Mouse (Mus musculus) neural tube, embryonic 14.5 days (tissue): ENCODE measurements around the gene Synpr. TPM values are rescaled to one million over a fixed set of nuclear protein-coding genes. Genes with fewer than 3 reads are reported as not detected.
"Not testable (repeated sequence)": the region's sequence is repeated elsewhere in the genome, so short reads cannot be mapped to it uniquely, and the experiment has no call there.

Experiments used
- ATAC-seq: fragments of 200-750 bp; cut with Nextera tagmentation; 2 replicates; pipeline ENCODE4 v1.8.0; 2017; ENCODE audit warnings: low read depth, mild to moderate bottlenecking, moderate TSS enrichment, moderate library complexity
- H3K27ac ChIP-seq: fragments of 300-500 bp; sonication (generic); 2 replicates; pipeline ENCODE4 v1.5.1; 2014; ENCODE audit warnings: low read depth, mild to moderate bottlenecking, control low read depth, low read length, moderate library complexity, mixed read lengths
- H3K27me3 ChIP-seq: fragments of 300-500 bp; sonication (generic); 2 replicates; pipeline ENCODE4 v1.6.1; 2014; ENCODE audit warnings: low read length; ENCODE audit not compliant: control insufficient read depth, insufficient read depth
- H3K36me3 ChIP-seq: fragments of 300-500 bp; sonication (generic); 2 replicates; pipeline ENCODE4 v1.6.1; 2014; ENCODE audit warnings: low read length, mixed read lengths; ENCODE audit not compliant: control insufficient read depth, insufficient read depth
- H3K4me1 ChIP-seq: fragments of 300-500 bp; sonication (generic); 2 replicates; pipeline ENCODE4 v1.6.1; 2014; ENCODE audit warnings: low read length; ENCODE audit not compliant: control insufficient read depth, insufficient read depth
- H3K4me2 ChIP-seq: fragments of 300-500 bp; sonication (generic); 2 replicates; pipeline ENCODE4 v1.6.1; 2014; ENCODE audit warnings: mild to moderate bottlenecking, low read depth, low read length, control low read depth
- H3K4me3 ChIP-seq: fragments of 300-500 bp; sonication (generic); 2 replicates; pipeline ENCODE4 v1.5.1; 2014; ENCODE audit warnings: low read depth, low read length, control low read depth, mixed read lengths
- H3K9ac ChIP-seq: fragments of 300-500 bp; sonication (generic); replicated peaks from 2 replicates; pipeline ENCODE4 v1.6.1; 2014; ENCODE audit warnings: low read depth, mild to moderate bottlenecking, control low read depth, low read length, mixed read lengths
- H3K9me3 ChIP-seq: fragments of 300-500 bp; sonication (generic); 2 replicates; pipeline ENCODE4 v1.6.1; 2016; ENCODE audit warnings: low read length; ENCODE audit not compliant: control insufficient read depth
- WGBS: fragments of 180-500 bp; shearing (Covaris S2); extraction: QIAGEN DNeasy Blood & Tissue Kit; methylation state at CpG from one replicate; pipeline ENCODE4 v1.1.7; 2014; 5-methylcytosine and 5-hydroxymethylcytosine counted together
- polyA plus RNA-seq: library from polyadenylated mRNA; unstranded; fragments of >200 nt; fragmentation: Nextera tagmentation; extraction: Ambion mirVana; gene quantifications from 2 replicates; pipeline ENCODE4 v1.2.1, GENCODE M21; 2014

The Synpr gene
- polyA plus RNA-seq: 50.6 and 62.4 TPM in 2 replicates

- Histone ChIP-seq H3K4me2 (peak within 1 kb of the TSS; percentile 78), H3K4me3 (peak within 1 kb of the TSS; percentile 34), H3K9me3 (no peaks in the 10 kb centered on the region), H3K9ac (peak within 1 kb of the TSS; percentile 32; the same call in 1 of the 2 replicates), H3K4me1 (no peaks in the 10 kb centered on the region), H3K36me3 (no peaks in the 10 kb centered on the region), H3K27me3 (0 out of 2 replicates have a peak, but pooled peaks cover 2% of the 10 kb centered on the region), H3K27ac (no peak within 1 kb of the TSS)
- WGBS: 9% methylated on average over 27 of the region's 27 CpGs
- peak; percentile 100 for ATAC-seq
These were observed at the start of gene Synpr for GRCm38 (mm10) chr14:13284091-13284844. Gene Synpr (plus strand): TSS chr14:13284780.

- Histone ChIP-seq H3K27ac (no peak overlapping the region), H3K4me2 (no peak overlapping the region), H3K4me3 (no peak overlapping the region), H3K4me1 (no peaks in the 10 kb centered on the region), H3K9ac (no peak overlapping the region), H3K27me3 (no peaks in the 10 kb centered on the region), H3K36me3 (no peaks in the 10 kb centered on the region), H3K9me3 (no peaks in the 10 kb centered on the region)
- 11% methylated on average over 1 of the region's 1 CpGs for WGBS
- ATAC-seq: peak; percentile 51; the same call in 1 of the 2 replicates
These were observed 47.7 kb upstream of the Synpr start for GRCm38 (mm10) chr14:13236929-13237328.

- no peaks in the 10 kb centered on the region for H3K27me3 ChIP-seq
- H3K36me3 ChIP-seq: no peaks in the 10 kb centered on the region
- 63% methylated on average over 4 of the region's 4 CpGs for WGBS
- H3K9ac ChIP-seq: no peak overlapping the region
- H3K4me1 ChIP-seq: no peaks in the 10 kb centered on the region
- no peak overlapping the region for H3K27ac ChIP-seq
- H3K9me3 ChIP-seq: no peaks in the 10 kb centered on the region
- H3K4me2 ChIP-seq: no peak overlapping the region
- no peak for ATAC-seq
- H3K4me3 ChIP-seq: no peak overlapping the region
These were observed 37.1 kb upstream of the Synpr start for GRCm38 (mm10) chr14:13247431-13247830.

- H3K36me3 ChIP-seq: no peaks in the 10 kb centered on the region
- no peaks in the 10 kb centered on the region for H3K27me3 ChIP-seq
- no peak overlapping the region for H3K27ac ChIP-seq
- no peak overlapping the region for H3K9ac ChIP-seq
- no peak overlapping the region for H3K4me3 ChIP-seq
- no peak for ATAC-seq
- H3K4me2 ChIP-seq: no peak overlapping the region
- no peaks in the 10 kb centered on the region for H3K4me1 ChIP-seq
- H3K9me3 ChIP-seq: no peaks in the 10 kb centered on the region
These were observed 35.2 kb upstream of the Synpr start for GRCm38 (mm10) chr14:13249361-13249760.

- 97% methylated on average over 1 of the region's 1 CpGs for WGBS
- no peaks in the 10 kb centered on the region for H3K9me3 ChIP-seq
- no peak overlapping the region for H3K4me3 ChIP-seq
- no peak for ATAC-seq
- H3K4me2 ChIP-seq: no peak overlapping the region
- H3K27me3 ChIP-seq: no peaks in the 10 kb centered on the region
- no peak overlapping the region for H3K27ac ChIP-seq
- no peak overlapping the region for H3K9ac ChIP-seq
- H3K36me3 ChIP-seq: no peaks in the 10 kb centered on the region
- H3K4me1 ChIP-seq: no peaks in the 10 kb centered on the region
These were observed 32.0 kb upstream of the Synpr start for GRCm38 (mm10) chr14:13252594-13252993.

- not testable (repeated sequence) for H3K27me3 ChIP-seq, H3K27ac ChIP-seq, ATAC-seq, H3K4me3 ChIP-seq, H3K36me3 ChIP-seq, H3K9me3 ChIP-seq, H3K9ac ChIP-seq, H3K4me1 ChIP-seq, H3K4me2 ChIP-seq
- 83% methylated on average over 2 of the region's 2 CpGs for WGBS
These were observed 29.8 kb upstream of the Synpr start for GRCm38 (mm10) chr14:13254741-13255140.

- no peak for ATAC-seq
- Histone ChIP-seq H3K9me3 (no peaks in the 10 kb centered on the region), H3K4me1 (no peaks in the 10 kb centered on the region), H3K27me3 (no peaks in the 10 kb centered on the region), H3K27ac (no peak overlapping the region), H3K4me3 (no peak overlapping the region), H3K36me3 (no peaks in the 10 kb centered on the region), H3K4me2 (no peak overlapping the region), H3K9ac (no peak overlapping the region)
- WGBS: 27% methylated on average over 1 of the region's 1 CpGs
These were observed 22.2 kb upstream of the Synpr start for GRCm38 (mm10) chr14:13262406-13262805.

GRCm38 (mm10) chr14:13266331-13266730 lies 18.2 kb upstream of the Synpr start:
- Histone ChIP-seq H3K4me3 (no peak overlapping the region), H3K27me3 (no peaks in the 10 kb centered on the region), H3K9me3 (no peaks in the 10 kb centered on the region), H3K27ac (no peak overlapping the region), H3K9ac (no peak overlapping the region), H3K4me2 (no peak overlapping the region), H3K4me1 (no peaks in the 10 kb centered on the region), H3K36me3 (no peaks in the 10 kb centered on the region)
- 84% methylated on average over 2 of the region's 2 CpGs for WGBS
- ATAC-seq: no peak

- Histone ChIP-seq H3K4me3 (no peak overlapping the region), H3K4me1 (no peaks in the 10 kb centered on the region), H3K9ac (no peak overlapping the region), H3K27ac (no peak overlapping the region), H3K27me3 (no peaks in the 10 kb centered on the region), H3K9me3 (no peaks in the 10 kb centered on the region), H3K4me2 (no peak overlapping the region), H3K36me3 (no peaks in the 10 kb centered on the region)
- 91% methylated on average over 4 of the region's 4 CpGs for WGBS
- no peak for ATAC-seq
These were observed 17.4 kb upstream of the Synpr start for GRCm38 (mm10) chr14:13267181-13267580.
